Mouse (Mus musculus) erythroblast, embryonic 14.5 days (primary cell): ENCODE results near the gene Selenom.

ENCODE experiments used
- GATA1 ChIP-seq: IDR thresholded peaks from 2 replicates; pipeline ENCODE4 v1.6.1; 2012; ENCODE audit warnings: low read length, inconsistent platforms, mixed read lengths
- TAL1 ChIP-seq: IDR thresholded peaks from 3 replicates; pipeline ENCODE4 v1.6.1; 2012; ENCODE audit warnings: low read length, inconsistent platforms, mixed read lengths

- TF ChIP-seq GATA1 (no peak), TAL1 (no peak)
These were observed 4.7 kb downstream of the Selenom start for GRCm38 (mm10) chr11:3519051-3519726.
